Mouse (Mus musculus) kidney, postnatal 36 days (tissue): ENCODE data around the gene Tmem88b.

Experiments
- DNase-seq, 2 experiments: peaks; one replicate each; pipeline ENCODE4 v3.0.0; 2021 to 2022; ENCODE audit warnings: mixed read lengths in 2 of 2

Gene Tmem88b

DNA sequence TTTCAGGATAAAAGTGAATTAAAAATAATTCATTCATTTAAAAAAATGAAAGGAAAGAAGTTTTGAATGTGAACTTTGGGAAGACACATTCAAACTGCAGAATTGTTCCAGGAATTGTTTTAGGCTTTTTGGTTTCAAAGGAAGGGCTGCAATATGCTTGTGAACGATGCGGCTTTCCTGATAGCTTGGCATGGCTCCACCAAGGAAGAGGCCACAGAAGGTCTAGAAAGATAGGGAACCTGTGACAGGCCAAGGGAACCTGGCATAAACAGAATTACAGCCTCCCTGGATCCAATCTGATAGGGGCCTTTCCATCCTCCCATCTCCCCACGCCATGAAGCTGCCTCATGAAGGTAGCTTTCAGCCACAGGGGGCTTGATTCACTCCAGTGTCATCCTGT, 2.6 kb upstream of the Tmem88b start:
- DNase-seq: no peak

DNA sequence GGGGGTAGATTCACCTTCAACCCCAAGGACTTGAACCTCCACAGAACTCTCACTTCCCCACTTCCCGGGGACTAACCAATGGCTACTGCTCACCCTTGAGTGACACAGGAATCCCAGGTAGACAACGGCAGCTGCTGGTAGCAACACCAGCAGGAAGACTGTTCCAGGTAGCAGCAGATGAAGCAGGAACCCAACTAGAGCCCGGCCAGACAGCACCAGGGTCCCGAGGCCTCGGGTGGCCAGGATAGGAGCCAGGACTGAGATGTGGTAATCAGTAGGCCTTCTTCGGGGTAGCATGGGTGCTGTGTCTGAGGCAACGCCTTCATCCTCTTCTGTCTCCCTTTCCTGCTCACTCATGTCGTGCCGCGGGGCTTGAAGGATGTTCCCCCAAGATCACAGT, 428 bp downstream of the Tmem88b start:
- no peak for DNase-seq

DNA sequence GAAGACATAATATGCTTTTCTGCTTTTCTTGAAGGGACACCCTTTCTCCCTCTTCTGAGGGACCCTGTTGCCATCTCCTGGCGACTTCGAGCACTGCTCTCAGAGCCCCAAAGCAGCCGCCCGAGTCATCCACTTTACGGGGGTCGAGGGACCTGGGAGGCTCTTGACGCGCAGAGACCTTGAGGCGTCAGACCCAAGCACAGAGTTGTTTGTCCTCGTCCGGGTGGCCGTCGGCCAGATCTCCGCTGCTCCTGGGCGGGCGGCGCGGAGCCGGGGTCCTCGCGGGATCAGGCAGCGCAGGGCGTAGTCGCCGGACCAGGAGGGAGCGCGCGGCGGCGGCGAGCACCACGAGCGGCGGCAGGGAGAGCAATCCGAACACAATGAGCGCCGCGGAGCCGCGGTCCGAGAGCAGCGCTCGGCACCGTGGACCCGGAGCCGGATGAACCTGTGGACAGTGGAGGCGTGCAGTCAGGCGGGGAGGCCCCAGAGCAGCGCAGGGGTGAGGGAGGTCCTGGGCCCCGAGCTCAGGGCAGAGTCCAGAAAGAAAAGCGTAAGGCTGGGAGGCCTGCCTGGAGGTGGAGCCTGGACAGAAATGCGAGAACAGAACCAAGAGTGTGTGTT, 1.5 kb downstream of the Tmem88b start:
- DNase-seq: peak; percentile 84 to 88

DNA sequence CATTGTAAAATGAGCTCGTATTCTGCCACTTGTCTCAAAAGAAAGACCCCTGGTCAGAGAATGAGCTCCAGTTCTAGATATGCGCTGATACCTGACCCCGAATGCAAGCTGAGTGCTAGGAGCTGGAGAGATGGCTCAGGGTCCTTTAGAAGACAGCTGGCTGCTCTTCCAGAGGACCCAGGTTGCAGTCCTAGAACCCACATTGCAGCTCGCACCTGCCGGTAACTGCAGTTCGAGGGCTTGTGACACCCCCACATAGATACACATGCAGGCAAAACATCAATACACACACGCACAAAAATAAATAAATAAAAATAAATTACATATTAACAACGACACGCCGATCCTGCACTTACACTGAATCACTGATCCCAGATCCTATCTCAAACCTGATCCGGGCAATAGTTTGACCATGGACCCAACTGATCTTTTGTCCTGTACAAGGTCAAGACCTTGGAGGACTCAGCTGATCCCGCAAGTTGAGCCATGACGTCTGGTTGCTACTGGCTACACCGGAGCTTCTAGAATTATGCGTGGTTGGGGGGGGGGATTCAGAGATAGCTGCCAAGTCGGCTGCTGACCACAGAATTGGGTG, 2.1 kb downstream of the Tmem88b start:
- DNase-seq: peak in 1 of 2 experiments; percentile 72

DNA sequence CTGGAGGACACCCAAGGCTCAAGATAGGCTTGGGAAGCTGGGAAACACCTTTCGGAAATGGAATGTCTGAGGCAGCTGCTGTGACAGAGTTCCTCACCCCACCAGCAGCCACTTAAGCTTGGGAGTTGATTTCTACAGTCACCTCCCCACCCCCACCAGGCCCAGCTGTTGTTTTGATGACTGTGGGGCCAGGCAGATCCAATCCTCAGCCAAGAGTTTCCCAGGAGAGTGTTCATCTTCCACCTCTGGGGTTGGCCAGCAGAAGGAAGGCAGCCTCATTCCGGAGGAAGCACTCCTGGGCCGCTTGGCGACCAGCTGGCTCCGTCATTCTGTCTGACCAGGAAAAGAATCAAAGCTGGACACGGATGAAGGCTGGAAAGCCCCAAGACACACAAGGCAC, 4.8 kb downstream of the Tmem88b start:
- DNase-seq: peak; percentile 81 to 83

DNA sequence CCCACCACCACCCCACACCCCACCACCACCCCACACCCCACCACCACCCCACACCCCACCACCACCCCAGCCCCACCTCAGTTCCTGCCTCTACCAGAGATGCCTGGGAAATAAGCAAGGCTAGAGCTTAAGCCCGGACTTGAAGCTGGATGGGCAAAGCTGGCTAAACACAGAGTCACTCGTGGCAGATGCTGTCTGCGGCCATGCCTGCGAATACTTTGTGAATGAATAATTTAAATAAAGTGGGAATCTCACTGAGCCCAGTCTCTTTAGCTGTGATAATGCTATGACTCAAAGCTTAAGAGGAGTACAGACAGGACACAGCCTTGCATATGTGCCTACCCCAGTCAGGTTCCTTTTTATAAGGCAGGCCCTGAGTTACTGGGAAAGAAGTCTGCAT, 6.2 kb downstream of the Tmem88b start:
- no peak for DNase-seq

DNA sequence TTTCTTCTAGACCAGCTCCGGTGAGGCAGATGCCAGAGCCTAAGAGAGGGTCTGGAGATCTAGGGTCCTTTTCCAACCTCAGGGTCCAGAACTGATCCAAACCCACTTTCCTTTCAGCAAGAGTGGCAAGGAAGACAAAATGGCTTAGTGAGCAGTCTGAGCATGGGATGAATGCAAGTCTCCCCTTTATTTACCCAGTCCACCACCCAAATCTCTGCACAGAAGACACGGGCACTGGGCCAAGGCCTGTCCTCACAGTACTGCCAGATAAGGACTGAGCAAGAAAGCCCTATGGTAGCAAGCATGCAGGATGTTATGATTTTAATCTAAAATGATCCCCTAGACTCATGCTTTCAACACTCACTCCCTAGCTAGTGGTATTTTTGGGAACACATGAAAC, 7.9 kb downstream of the Tmem88b start:
- DNase-seq: no peak

DNA sequence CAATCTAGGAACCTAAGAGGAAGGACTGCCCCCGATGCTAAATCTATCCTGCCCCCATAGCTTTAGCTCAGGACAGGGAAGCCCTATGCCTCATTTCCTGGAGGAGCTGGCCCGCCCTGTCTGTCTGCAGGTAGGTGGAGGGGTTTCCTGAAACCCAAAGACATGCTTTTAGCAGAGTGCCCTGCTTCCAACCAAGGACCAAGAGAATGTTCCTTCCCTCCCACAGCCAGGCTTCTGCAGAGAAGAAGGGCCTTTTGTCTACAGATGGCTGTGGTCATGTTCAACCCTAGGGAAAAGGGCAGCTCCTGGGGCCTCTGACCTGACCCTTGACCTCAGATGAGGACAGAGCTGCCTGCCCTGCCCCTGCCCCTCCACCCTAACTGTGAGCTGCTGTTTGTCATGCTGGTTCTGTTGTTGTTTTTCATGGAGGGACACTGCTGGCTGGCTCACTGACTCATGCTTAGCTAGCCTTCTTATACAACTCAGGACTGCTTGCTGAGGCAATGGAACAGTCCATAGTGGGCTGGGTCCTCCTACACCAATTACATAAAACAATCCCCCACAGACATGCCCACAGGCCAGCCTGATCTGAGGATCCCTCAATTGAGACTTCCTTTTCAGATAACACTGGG, 8.9 kb downstream of the Tmem88b start:
- peak; percentile 36 to 39 for DNase-seq

DNA sequence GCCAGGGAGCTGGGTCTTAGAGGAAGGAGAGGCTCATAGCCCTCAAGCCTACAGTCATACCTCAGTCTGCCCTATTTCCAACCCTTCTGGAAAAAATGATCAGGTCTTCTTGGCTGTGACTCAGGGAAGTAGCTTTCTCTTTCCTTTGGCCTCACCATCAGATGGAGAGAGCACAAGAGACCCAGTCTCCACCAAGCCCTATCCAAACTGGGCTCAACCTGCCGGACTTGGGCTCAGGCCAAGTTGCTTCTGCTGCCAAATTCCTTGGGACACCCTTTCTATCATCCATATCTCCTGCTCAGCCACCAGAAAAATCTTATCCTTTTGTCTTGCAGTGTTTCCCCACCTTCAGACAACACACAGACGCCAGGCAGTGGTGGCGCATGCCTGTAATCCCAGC, 9.8 kb downstream of the Tmem88b start:
- DNase-seq: peak; percentile 56 to 77

DNA sequence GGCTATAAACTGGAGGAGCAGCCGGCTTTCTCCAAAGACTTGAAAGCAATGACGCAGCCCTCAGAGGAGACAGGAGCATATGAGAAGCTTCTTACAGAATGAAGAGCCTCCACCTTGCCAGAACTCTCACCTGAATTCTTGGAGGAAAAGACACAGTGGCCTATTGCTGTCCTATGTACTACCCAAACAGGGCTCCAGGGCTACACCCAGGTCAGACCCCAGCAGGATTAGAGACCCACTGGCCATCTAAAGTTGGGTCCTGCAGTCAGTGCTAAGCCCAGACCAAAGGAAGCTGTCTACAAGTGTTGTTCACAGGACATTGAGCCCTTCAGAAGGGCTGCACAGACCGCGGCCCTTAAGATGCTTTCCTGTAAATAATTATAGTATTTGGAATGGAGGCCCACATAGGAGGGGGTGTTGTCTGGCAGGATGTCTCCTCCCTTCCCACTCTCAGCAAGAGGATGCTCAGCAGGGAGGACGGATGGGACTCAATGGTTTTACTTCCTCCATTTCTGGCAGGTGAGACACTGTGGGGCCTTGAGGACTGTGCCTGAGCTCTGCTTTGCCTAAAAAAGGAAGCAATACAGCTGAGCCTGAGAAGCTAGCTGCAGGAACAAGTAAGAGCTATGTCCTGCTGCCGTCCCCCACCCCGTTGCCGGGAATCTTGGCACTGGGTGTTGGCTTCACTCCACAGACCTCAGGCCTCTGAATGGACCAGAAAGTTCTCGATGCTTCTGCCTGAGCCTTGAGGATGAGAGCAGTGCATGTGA, 10.5 kb downstream of the Tmem88b start:
- DNase-seq: peak; percentile 77 to 78

DNA sequence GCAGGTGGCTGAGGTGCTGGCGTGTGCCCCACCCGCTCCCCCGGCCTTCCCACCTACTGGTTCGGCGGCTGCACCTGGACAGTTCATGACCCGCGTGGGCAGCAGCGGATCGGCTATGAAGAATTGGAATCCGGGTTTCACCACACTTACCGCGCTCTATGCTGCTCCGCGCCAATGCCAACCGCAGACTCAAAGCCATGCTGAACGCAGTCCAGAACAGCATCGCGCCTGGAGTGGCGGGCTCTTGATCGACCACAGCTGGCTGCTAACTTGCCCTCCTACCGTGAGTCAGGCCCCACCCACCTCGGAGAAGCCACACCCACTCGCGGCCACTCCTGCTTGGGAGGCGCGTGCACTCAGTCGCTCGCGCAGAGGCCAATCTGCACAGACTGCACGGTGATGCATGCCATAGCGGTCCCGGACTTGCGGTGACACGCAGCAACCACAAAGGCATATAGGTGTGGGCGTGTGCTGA, 11.4 kb downstream of the Tmem88b start, which contains the start of gene Vwa1:
Gene Vwa1, minus strand, starts transcription at position 419 of the 475 bp plus-strand sequence.
- DNase-seq: peak; percentile 93 to 98

DNA sequence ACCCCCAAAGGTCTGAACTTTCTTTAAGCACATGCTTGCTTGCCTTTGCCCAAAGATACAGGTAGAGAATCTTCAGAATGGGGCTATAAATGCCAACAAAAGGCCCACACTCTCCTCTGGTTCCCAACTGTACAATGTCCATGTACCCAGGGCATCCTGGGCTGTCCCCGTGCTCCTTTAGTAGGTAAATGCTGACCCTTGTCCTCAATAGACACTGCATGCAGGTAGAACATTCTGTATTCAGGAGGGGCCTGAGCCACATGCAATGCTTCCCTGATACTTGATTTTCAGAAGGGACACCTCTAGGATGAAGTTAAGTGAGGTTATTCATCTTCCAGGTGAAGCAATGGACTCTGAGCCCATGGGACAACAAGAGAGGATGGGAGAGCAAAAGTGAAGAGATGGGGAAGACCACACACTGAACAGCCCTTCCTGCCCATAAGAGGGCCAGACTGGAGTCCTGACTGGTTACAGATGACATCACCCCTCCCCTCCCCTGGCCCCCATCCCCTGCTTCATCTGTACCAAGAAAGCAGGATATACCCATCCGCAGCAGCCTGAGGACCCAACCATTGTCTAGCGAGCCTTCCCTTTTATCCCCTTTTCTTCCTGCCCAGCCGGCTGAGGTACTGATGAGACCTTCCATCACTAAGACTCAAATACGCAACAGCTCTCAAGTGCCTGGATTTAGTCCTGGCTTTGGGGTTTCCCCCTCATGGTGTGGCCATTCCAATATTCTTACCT, 12.2 kb downstream of the Tmem88b start:
- peak; percentile 33 to 48 for DNase-seq

DNA sequence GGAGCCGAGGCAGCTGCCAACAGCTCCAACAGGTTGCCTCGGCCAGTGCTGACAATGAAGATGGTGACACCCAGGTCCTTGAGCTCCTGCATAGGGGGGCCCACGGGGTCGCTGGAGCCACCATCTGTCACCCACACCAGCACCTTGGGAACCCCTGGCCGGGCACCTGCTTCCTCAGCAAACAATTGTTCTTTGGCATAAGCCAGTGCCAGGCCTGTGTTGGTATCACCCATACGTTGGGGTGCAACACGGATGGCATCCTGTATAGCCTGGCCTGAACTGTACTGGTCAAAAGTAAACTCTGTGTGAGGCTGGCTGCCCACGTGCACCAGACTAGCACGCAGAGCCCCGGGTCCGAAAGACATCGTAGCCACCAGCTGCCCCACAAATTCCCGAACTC, 12.9 kb downstream of the Tmem88b start:
- DNase-seq: no peak

DNA sequence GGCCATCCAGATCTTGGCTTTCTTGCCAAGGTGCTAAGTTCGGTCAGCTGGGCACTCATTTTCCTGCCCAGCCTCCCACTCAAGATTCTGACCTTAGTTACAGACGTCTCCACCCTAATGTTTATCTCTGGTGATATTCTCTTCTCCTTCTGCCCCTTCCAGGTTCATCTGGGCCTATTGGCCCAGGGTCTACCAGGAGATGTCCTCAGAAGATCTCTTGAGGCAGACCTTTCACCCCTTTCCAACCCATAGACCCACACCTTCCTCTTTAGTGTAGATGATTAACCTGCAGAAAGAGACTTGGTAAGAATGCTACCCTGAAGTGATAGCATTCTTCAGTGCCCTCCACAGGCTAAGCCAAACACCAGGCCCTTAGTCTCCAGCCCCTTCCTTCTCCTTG, 14.0 kb downstream of the Tmem88b start:
- DNase-seq: peak; percentile 52 to 71

DNA sequence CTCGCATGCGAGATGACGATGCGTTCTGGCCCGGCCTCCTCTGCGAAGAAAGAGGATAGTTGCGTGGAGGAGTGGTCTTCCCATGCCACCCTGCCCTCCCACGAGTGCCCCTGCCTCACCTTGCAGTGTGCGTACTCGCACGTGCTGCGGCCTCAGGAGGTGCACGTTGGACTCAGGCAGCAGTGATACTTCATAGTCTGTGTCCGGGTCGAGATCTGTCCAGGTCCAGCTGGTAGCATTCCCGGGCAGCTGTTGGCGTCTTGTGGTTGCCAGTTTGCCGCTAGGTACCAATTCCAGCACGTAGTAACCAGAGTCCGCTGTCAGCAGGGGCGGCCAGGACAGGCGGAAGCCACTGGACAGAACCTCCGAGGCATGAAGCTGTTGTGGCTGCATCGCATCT, 15.0 kb downstream of the Tmem88b start:
- peak; percentile 70 to 75 for DNase-seq

DNA sequence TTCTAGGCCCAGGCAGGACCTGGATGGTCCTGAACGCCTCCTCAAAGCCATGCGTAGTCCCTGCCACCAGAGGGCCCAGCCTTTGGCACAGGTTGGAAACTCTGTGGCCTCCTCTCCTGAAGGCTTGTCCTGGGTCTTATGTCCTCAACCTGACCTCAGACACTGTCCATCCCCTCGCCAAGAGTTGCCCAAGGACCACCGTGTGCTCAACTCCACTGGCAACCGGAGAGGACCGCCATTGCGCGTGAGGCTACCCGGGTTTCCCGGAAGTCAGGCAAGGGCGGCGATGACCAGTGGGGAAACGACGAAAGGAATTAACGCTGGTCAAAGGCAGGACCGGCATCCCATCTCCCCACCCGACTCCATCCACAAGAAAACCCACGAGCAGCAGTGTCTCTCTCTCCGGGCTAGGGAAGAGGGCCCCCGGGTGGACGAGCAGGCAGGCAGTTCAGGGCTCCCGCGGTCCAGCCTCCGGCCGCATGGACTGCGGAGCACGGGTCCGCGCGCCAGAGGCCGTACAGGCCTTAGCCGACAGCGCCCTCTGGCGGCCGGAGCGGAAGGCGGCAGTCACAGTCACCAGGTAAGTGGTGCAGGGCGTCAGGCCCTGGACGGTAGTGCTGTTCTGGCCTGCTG, 15.7 kb downstream of the Tmem88b start:
- peak; percentile 95 to 97 for DNase-seq

DNA sequence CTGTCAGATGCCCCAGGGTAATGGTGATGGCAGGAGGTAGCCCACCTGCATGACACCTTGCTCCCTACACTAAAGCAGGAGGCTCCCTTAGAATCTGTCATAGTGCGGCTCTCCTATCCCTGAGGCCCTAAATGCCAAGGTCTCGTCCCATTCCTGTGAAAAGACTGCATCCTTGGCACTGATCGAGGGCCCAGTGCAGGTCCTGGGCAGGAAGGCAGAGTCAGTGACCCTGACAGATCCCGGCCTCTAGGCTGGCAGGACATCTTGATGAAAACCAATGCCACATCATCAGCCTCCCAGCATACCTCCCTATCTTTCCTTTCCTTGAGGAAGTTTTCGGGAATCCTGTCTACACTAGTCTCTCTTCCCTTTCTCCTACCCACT, 16.2 kb downstream of the Tmem88b start:
- DNase-seq: no peak

DNA sequence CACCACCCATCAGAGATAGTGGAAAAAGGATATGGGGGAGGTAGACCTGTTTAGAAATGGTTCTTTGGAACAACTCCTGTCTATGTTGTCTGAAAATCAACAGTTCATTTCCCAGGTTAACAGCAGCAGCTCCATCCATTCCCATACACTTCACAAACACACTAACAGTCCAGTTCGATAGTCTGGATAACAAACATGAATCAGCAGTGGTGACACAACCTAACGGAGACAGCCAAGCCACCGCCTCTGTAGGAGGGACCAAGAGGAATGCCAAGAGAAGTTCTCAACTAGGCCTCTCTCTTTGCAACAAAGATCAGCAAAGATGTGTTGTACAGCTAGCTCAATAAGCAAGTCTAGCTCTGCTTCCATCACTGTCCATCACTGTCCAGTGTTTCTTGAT, 23.3 kb downstream of the Tmem88b start:
- no peak for DNase-seq

DNA sequence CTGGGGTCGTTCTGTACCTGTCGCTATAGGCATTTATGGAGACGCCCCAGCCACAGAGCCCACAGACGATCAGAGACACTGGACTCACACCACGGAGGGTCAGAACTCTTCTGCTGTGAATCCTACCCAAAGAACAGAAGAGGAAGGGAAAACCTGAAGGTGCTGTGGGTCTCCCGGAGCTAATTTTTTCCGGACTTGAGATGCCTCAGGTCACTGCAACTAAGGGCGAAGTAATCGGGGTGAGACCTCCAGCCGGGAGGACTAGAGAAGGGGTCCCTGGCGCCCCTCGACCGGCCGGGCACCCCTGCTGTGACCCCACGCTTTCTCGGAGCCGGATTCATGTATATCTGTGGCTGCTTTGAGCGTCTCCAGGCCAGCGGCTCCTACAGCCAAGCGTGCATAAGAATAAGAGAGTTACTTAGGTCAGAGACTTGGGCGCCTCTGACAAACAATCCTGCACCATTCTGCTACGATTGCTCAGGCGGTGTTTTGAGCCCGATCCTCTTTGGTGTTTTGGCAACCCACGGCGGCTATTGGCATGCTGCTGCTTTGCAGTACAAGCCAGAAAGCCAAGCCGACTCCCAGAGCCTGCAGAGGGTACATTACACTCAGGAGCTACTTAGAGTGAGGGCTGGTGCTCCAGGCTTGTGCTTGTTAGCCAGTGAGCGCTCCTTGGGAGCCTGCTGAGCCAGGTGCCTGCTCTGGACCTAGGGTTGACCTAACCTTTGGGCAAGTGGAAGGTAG, 24.1 kb downstream of the Tmem88b start:
- DNase-seq: peak in 1 of 2 experiments; percentile 36

DNA sequence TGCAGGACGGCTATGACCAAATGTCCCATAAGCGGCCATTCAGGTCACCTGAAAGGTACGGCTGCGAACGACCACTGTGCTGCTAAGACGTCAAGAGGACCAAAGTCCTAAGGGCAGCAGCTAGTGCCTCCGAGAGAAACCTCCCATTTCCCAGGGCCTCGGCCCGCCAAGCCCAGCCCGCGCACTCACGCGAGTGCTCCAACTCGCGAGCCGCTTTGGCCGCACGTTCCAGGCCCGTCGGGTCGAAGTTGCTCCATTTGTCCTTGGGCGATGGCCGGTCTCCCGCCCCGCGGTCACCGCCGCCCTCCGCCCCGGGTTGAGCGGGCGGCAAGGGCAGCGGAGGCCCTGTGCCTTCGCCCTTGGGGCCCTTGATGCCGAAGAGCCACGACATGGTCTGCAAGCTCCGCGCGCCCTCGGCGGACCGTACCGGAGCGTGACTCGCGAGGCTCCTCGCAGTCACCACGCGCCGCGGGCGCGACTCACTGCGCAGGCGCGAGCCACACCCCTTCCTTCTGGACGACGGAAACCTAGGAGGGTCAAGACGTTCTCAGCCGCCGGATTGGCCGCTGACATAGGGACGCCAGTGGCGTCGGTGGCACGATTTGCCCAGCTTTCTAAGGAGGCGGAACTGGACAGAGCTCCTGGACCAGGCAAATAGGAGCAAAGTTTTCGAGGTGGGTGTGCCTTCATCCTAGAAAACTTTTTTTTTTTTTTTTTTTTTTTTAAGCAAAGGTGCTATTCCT, 24.9 kb downstream of the Tmem88b start, which contains the start of gene Atad3a:
Gene Atad3a, minus strand, starts transcription at position 481 of the 743 bp plus-strand sequence.
- peak; percentile 97 for DNase-seq
